Comparison of ENCODE assay signal across 9 mouse cellular contexts in genomic region chr7:30457629-30458330, GRCm38 (mm10). TPM values are rescaled to one million over a fixed set of nuclear protein-coding genes. Genes with fewer than 3 reads are reported as not detected.
A peak's percentile ranks its signal among the peaks of the same experiment; 100 is the strongest.
DNase-seq lines count a peak whose midpoint lies in the region; ATAC-seq and TF ChIP-seq lines count a peak whose summit lies in the region.
"Had no signal": no experiment of that assay in that cellular context is flagged by ENCODE, and none has a peak within 500 bp of the region (broad histone marks: within the 10 kb centered on the region; RNA-seq: fewer than 3 reads in every experiment).

Gene Kirrel2, minus strand, starts transcription at chr7:30457690.
Gene Nphs1, plus strand, starts transcription at chr7:30458315.

- H3K4me1 ChIP-seq in heart, embryonic 13.5 days, result peaks cover 17% of the 10 kb centered on the region
- peaks cover 49% of the 10 kb centered on the region for H3K4me1 ChIP-seq in hindbrain, embryonic 13.5 days (replicated peaks)
- peaks cover 45% of the 10 kb centered on the region for H3K4me1 ChIP-seq in midbrain, embryonic 10.5 days
- 0 out of 2 replicates have a peak, but pooled peaks cover 2% of the 10 kb centered on the region for H3K4me1 ChIP-seq in stomach, postnatal 0 days (replicated peaks; ENCODE audit: control insufficient read depth, insufficient read depth)

- no peak for DNase-seq in heart, adult 8-10 months (ENCODE audit: low spot score)
- peak; percentile 56 for DNase-seq in embryo, embryonic 10.5 days (ENCODE audit: low spot score)
- DNase-seq in midbrain, embryonic 10.5 days (ENCODE audit: low spot score), result peak; percentile 76
- peak; percentile 33 for DNase-seq in stomach, postnatal 0 days (ENCODE audit: low spot score)
- no peak for DNase-seq in adrenal gland, postnatal 4 days (ENCODE audit: low spot score in 2 of 2)
- no peak for DNase-seq in Muller cell, postnatal 12 days (ENCODE audit: inconsistent ontology term)

- peaks cover 100% of the 10 kb centered on the region for H3K27me3 ChIP-seq in heart, embryonic 13.5 days (replicated peaks)
- peaks cover 97% of the 10 kb centered on the region for H3K27me3 ChIP-seq in hindbrain, embryonic 13.5 days
- H3K27me3 ChIP-seq in midbrain, embryonic 10.5 days (ENCODE audit: low read depth, poor library complexity, severe bottlenecking), result peaks cover 100% of the 10 kb centered on the region
- peaks cover 23% of the 10 kb centered on the region for H3K27me3 ChIP-seq in stomach, postnatal 0 days (ENCODE audit: control insufficient read depth, insufficient read depth, low read length)

- TF ChIP-seq CTCF in stomach, postnatal 0 days (IDR thresholded peaks at IDR 0.05; ENCODE audit: low read depth), result no peak

- no peak for ATAC-seq in heart, embryonic 13.5 days (ENCODE audit: extremely low read depth, insufficient number of reproducible peaks, low FRiP score, low TSS enrichment)
- peak; percentile 85 for ATAC-seq in hindbrain, embryonic 13.5 days (ENCODE audit: low FRiP score)
- peak; percentile 53; the same call in 1 of the 2 replicates for ATAC-seq in stomach, postnatal 0 days (ENCODE audit: low FRiP score, low TSS enrichment)

- H3K4me2 ChIP-seq in heart, embryonic 13.5 days, result peak within 1 kb of the TSS; percentile 46
- H3K4me2 ChIP-seq in hindbrain, embryonic 13.5 days, result peak within 1 kb of the TSS; percentile 57
- peak within 1 kb of the TSS; percentile 34 for H3K4me2 ChIP-seq in stomach, postnatal 0 days (replicated peaks; ENCODE audit: low read depth)

- no peak for TF ChIP-seq EP300 in stomach, postnatal 0 days (optimal IDR thresholded peaks at IDR 0.05)

- no peaks in the 10 kb centered on the region for H3K9me3 ChIP-seq in heart, embryonic 13.5 days
- no peaks in the 10 kb centered on the region for H3K9me3 ChIP-seq in hindbrain, embryonic 13.5 days
- 0 out of 2 replicates have a peak, but pooled peaks cover 2% of the 10 kb centered on the region for H3K9me3 ChIP-seq in midbrain, embryonic 10.5 days (replicated peaks)
- H3K9me3 ChIP-seq in stomach, postnatal 0 days (ENCODE audit: control insufficient read depth, low read length), result no peaks in the 10 kb centered on the region

- peak within 1 kb of the TSS; percentile 27 for H3K4me3 ChIP-seq in heart, embryonic 13.5 days
- H3K4me3 ChIP-seq in hindbrain, embryonic 13.5 days, result peak within 1 kb of the TSS; percentile 32
- peak within 1 kb of the TSS; percentile 48 for H3K4me3 ChIP-seq in midbrain, embryonic 10.5 days
- H3K4me3 ChIP-seq in stomach, postnatal 0 days (ENCODE audit: low read depth, low read length), result peak within 1 kb of the TSS; percentile 6; the same call in 1 of the 2 replicates

- H3K9ac ChIP-seq in heart, embryonic 13.5 days, result no peak within 1 kb of the TSS
- H3K9ac ChIP-seq in hindbrain, embryonic 13.5 days, result peak within 1 kb of the TSS; percentile 63
- no peak within 1 kb of the TSS for H3K9ac ChIP-seq in stomach, postnatal 0 days (ENCODE audit: low read length)

- no peaks in the 10 kb centered on the region for H3K36me3 ChIP-seq in heart, embryonic 13.5 days
- no peaks in the 10 kb centered on the region for H3K36me3 ChIP-seq in hindbrain, embryonic 13.5 days
- H3K36me3 ChIP-seq in midbrain, embryonic 10.5 days, result no peaks in the 10 kb centered on the region
- H3K36me3 ChIP-seq in stomach, postnatal 0 days (ENCODE audit: control insufficient read depth, insufficient read depth, low read length), result no peaks in the 10 kb centered on the region

- H3K27ac ChIP-seq in heart, embryonic 13.5 days (replicated peaks), result no peak within 1 kb of the TSS
- H3K27ac ChIP-seq in hindbrain, embryonic 13.5 days, result peak within 1 kb of the TSS; percentile 64
- peak within 1 kb of the TSS; percentile 52 for H3K27ac ChIP-seq in midbrain, embryonic 10.5 days (replicated peaks)
- H3K27ac ChIP-seq in stomach, postnatal 0 days (replicated peaks), result no peak within 1 kb of the TSS

- 4% methylated on average over 16 of the region's 16 CpGs for WGBS in heart, embryonic 13.5 days
- 2% methylated on average over 16 of the region's 16 CpGs for WGBS in hindbrain, embryonic 13.5 days
- WGBS in midbrain, embryonic 10.5 days, result 2% methylated on average over 16 of the region's 16 CpGs
- 3% methylated on average over 16 of the region's 16 CpGs for WGBS in stomach, postnatal 0 days

RNA-seq across cellular contexts. Expression of gene Kirrel2, which starts in this region (rescaled TPM):
- 0.45 and 0.49 TPM in 2 replicates for polyA plus RNA-seq in heart, embryonic 13.5 days (2015; fragmentation: Nextera tagmentation; extraction: Ambion mirVana)
- total RNA-seq in heart, adult 8-10 months (2022), result not detected
- 6.6 and 10.0 TPM in 2 replicates for polyA plus RNA-seq in hindbrain, embryonic 13.5 days (2015; fragmentation: Nextera tagmentation; extraction: Ambion mirVana)
- polyA plus RNA-seq in midbrain, embryonic 10.5 days (2016; fragmentation: Nextera tagmentation; extraction: Ambion mirVana), result 1.7 and 1.9 TPM in 2 replicates
- 0.18 TPM in 2 replicates for polyA plus RNA-seq in stomach, postnatal 0 days (2015; fragmentation: Nextera tagmentation; extraction: Ambion mirVana)
- total RNA-seq in adrenal gland, postnatal 4 days (2021), result 1 to 10 TPM in 1 of 2 experiments, under 1 TPM in 1; 0.14 to 1.3 TPM
- total RNA-seq: heart, postnatal 14 days had no signal

RNA-seq across cellular contexts. Expression of gene Nphs1, which starts in this region (rescaled TPM):
- 0.12 TPM in 1 of 2 replicates, not detected in the other for polyA plus RNA-seq in heart, embryonic 13.5 days (2015; fragmentation: Nextera tagmentation; extraction: Ambion mirVana)
- total RNA-seq in heart, adult 8-10 months (2022), result not detected
- 0.94 and 1.8 TPM in 2 replicates for polyA plus RNA-seq in hindbrain, embryonic 13.5 days (2015; fragmentation: Nextera tagmentation; extraction: Ambion mirVana)
- polyA plus RNA-seq in midbrain, embryonic 10.5 days (2016; fragmentation: Nextera tagmentation; extraction: Ambion mirVana), result 0.16 and 0.23 TPM in 2 replicates
- 0.16 and 0.25 TPM in 2 replicates for polyA plus RNA-seq in stomach, postnatal 0 days (2015; fragmentation: Nextera tagmentation; extraction: Ambion mirVana)
- total RNA-seq in adrenal gland, postnatal 4 days (2021), result 1 to 10 TPM in 1 of 2 experiments, under 1 TPM in 1; 0.08 to 7.1 TPM
- total RNA-seq: heart, postnatal 14 days had no signal

Comparison
In these comparisons a context has a peak if more than half of its experiments do, and no peak if none do; other contexts are left out.
1. Peak in DNase-seq, ATAC-seq, H3K4me3 ChIP-seq and H3K4me2 ChIP-seq in stomach, postnatal 0 days; RNA of the genes that start here not detected or under 1 TPM.
2. H3K27ac ChIP-seq: peak in hindbrain, embryonic 13.5 days (single experiment) and midbrain, embryonic 10.5 days (single experiment); none in heart, embryonic 13.5 days (single experiment) and stomach, postnatal 0 days (single experiment).
3. DNase-seq: peak in embryo, embryonic 10.5 days (single experiment) and midbrain, embryonic 10.5 days (single experiment); none in heart, adult 8-10 months (single experiment), adrenal gland, postnatal 4 days (0 of 2) and Muller cell, postnatal 12 days (single experiment).
4. Peak in every context shown above with its lines, with median percentiles within 50 percentile points of each other: H3K4me2 ChIP-seq and H3K4me3 ChIP-seq.